Mouse (Mus musculus) erythroblast, embryonic 14.5 days (primary cell): ENCODE results near the gene Rab11a.

ENCODE experiments used
- GATA1 ChIP-seq: IDR thresholded peaks from 2 replicates; pipeline ENCODE4 v1.6.1; 2012; ENCODE audit warnings: low read length, inconsistent platforms, mixed read lengths
- TAL1 ChIP-seq: IDR thresholded peaks from 3 replicates; pipeline ENCODE4 v1.6.1; 2012; ENCODE audit warnings: low read length, inconsistent platforms, mixed read lengths

DNA sequence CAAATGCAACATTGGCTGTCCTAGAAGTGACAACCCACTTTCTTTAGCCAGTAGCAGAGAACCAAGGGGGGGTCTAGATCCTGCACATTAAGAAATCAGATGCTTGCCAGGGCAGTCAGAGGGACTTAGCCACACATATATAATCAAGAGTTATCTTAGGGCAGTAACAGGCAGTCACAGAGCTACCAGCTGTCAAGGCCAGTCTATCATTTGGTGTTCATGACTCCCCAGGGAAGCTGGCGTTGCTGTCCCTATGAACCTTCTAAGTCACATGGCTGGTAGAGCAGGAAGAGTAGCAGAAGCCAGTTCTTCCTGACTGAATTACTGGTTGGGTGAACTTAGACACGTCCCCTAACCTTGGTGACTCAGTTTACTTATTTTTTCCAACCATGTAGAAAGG is 44.5 kb downstream of the Rab11a start:
- no peak for TF ChIP-seq TAL1
- TF ChIP-seq GATA1, result no peak
